Mouse (Mus musculus) liver, embryonic 14 days (tissue): ENCODE measurements around the gene C130074G19Rik. TPM values are rescaled to one million over a fixed set of nuclear protein-coding genes. Genes with fewer than 3 reads are reported as not detected.

Source experiments
- polyA plus RNA-seq: library from polyadenylated mRNA; depleted of rRNA; stranded (reverse); fragments of >200 nt; gene quantifications from 2 replicates; pipeline ENCODE4 v1.2.3, GENCODE M21; 2012; rRNA removed

Gene C130074G19Rik
- polyA plus RNA-seq: 8.1 and 8.2 TPM in 2 replicates

GRCm38 (mm10) chr1:184882281-184883268 is at the start of gene C130074G19Rik:
TSS of gene C130074G19Rik (minus strand) at chr1:184883218.

GRCm38 (mm10) chr1:184846092-184846750 is 36.8 kb downstream of the C130074G19Rik start, which contains the start of gene Marc2:
TSS of gene Marc2 (minus strand) at chr1:184846451.

Other genes starting within 250 kb of the C130074G19Rik start
- gene Hlx, start 150.6 kb downstream of the C130074G19Rik start, polyA plus RNA-seq: 2.2 and 2.7 TPM in 2 replicates
- 9.7 and 10.6 TPM in 2 replicates for gene Marc1, start 71.9 kb downstream of the C130074G19Rik start, polyA plus RNA-seq
- gene Marc2, start 36.8 kb downstream of the C130074G19Rik start, polyA plus RNA-seq: 53.1 and 72.2 TPM in 2 replicates
- 0.60 and 0.71 TPM in 2 replicates for gene Mark1, start 116.4 kb upstream of the C130074G19Rik start, polyA plus RNA-seq